Mouse (Mus musculus) CH12.LX (cell line): Measurements from ENCODE around the gene Pygm. TPM values are rescaled to one million over a fixed set of nuclear protein-coding genes. Genes with fewer than 3 reads are reported as not detected.

Experiments
- DNase-seq: peaks from one replicate; pipeline ENCODE4 v3.0.0-alpha.2; 2013; ENCODE audit errors: extremely low read depth
- H3K27ac ChIP-seq: 2 replicates; pipeline ENCODE4 v1.5.1; 2012; ENCODE audit warnings: low read depth, mild to moderate bottlenecking, control low read depth, moderate library complexity; ENCODE audit not compliant: insufficient read depth
- H3K27me3 ChIP-seq: replicated peaks from 2 replicates; pipeline ENCODE3; 2012; ENCODE audit warnings: inconsistent platforms
- H3K36me3 ChIP-seq, 2 experiments: replicated peaks in 1 of 2; 2 replicates each; pipeline versions ENCODE3 to v1.6.1; 2012; ENCODE audit warnings: inconsistent platforms in 1 of 2, low read length in 1 of 2, mild to moderate bottlenecking in 1 of 2, mixed read lengths in 1 of 2, moderate library complexity in 1 of 2; ENCODE audit not compliant: control insufficient read depth in 1 of 2, insufficient read depth in 1 of 2
- H3K4me1 ChIP-seq, 2 experiments: 2 replicates each; pipeline ENCODE4 v1.6.1; 2012; ENCODE audit warnings: inconsistent platforms in 1 of 2, moderate library complexity in 1 of 2; ENCODE audit not compliant: insufficient read depth in 2 of 2, control insufficient read depth in 1 of 2
- H3K4me2 ChIP-seq: 2 replicates; pipeline ENCODE4 v1.6.1; 2012; ENCODE audit warnings: low read depth, mild to moderate bottlenecking, control low read depth; ENCODE audit not compliant: poor library complexity, insufficient read depth, severe bottlenecking
- H3K4me3 ChIP-seq, 3 experiments: fragments of 150-350 bp in 1 of 3; sonication (generic) in 1 of 3; replicated peaks in 1 of 3; 2 replicates each; pipeline versions ENCODE3 to v1.5.1; 2011 to 2012; ENCODE audit warnings: low read depth in 2 of 3, low read length in 2 of 3, mild to moderate bottlenecking in 2 of 3, moderate library complexity in 2 of 3, control low read depth in 1 of 3, improper control_type of control experiment in 1 of 3, inconsistent platforms in 1 of 3, mixed read lengths in 1 of 3; ENCODE audit not compliant: poor library complexity in 1 of 3
- H3K79me2 ChIP-seq: replicated peaks from 2 replicates; pipeline ENCODE4 v1.6.1; 2012; ENCODE audit warnings: mild to moderate bottlenecking, moderate library complexity; ENCODE audit not compliant: control insufficient read depth, poor library complexity, insufficient read depth, severe bottlenecking; ENCODE audit errors: extremely low read depth
- H3K9ac ChIP-seq: 2 replicates; pipeline ENCODE4 v1.6.1; 2012; ENCODE audit warnings: low read depth, mild to moderate bottlenecking, control low read depth, moderate library complexity; ENCODE audit not compliant: insufficient read depth
- H3K9me3 ChIP-seq: replicated peaks from 2 replicates; pipeline ENCODE3; 2012; ENCODE audit warnings: low read length, inconsistent platforms, mixed read lengths
- CHD1 ChIP-seq: IDR thresholded peaks from 2 replicates; pipeline ENCODE4 v1.6.1; 2012; ENCODE audit warnings: low read depth, low read length, improper control_type of control experiment, inconsistent platforms
- CHD2 ChIP-seq: IDR thresholded peaks from 2 replicates; pipeline ENCODE4 v1.6.1; 2011; ENCODE audit warnings: low read length, improper control_type of control experiment
- E2F4 ChIP-seq: IDR thresholded peaks from 2 replicates; pipeline ENCODE4 v1.6.1; 2011; ENCODE audit warnings: low read depth, low read length, improper control_type of control experiment; ENCODE audit not compliant: insufficient replicate concordance
- EP300 ChIP-seq: IDR thresholded peaks from 2 replicates; pipeline ENCODE4 v1.6.1; 2011; ENCODE audit warnings: low read length, improper control_type of control experiment
- IRF4 ChIP-seq: IDR thresholded peaks from 2 replicates; pipeline ENCODE4 v1.6.1; 2014; ENCODE audit warnings: low read depth, mild to moderate bottlenecking, inconsistent platforms, low read length, improper control_type of control experiment
- JUN ChIP-seq: IDR thresholded peaks from 2 replicates; pipeline ENCODE4 v1.6.1; 2011; ENCODE audit warnings: low read depth, mild to moderate bottlenecking, low read length, improper control_type of control experiment, moderate library complexity; ENCODE audit not compliant: insufficient read depth
- JUND ChIP-seq: conservative IDR thresholded peaks from 2 replicates; pipeline ENCODE4 v1.6.1; 2011; ENCODE audit warnings: low read depth, low read length, improper control_type of control experiment
- KAT2A ChIP-seq: IDR thresholded peaks from 2 replicates; pipeline ENCODE4 v1.6.1; 2012; ENCODE audit warnings: low read length, improper control_type of control experiment, inconsistent platforms; ENCODE audit not compliant: insufficient replicate concordance
- MAFK ChIP-seq: IDR thresholded peaks from 2 replicates; pipeline ENCODE4 v1.6.1; 2011; ENCODE audit warnings: low read length, improper control_type of control experiment; ENCODE audit not compliant: insufficient replicate concordance
- MEF2A ChIP-seq: IDR thresholded peaks from 2 replicates; pipeline ENCODE4 v1.6.1; 2014; ENCODE audit warnings: low read depth, mild to moderate bottlenecking, inconsistent platforms, low read length, improper control_type of control experiment, borderline replicate concordance
- NELFE ChIP-seq: IDR thresholded peaks from 2 replicates; pipeline ENCODE4 v1.6.1; 2011; ENCODE audit warnings: low read depth, low read length, improper control_type of control experiment
- RAD21 ChIP-seq: IDR thresholded peaks from 2 replicates; pipeline ENCODE4 v1.6.1; 2011; ENCODE audit warnings: low read depth, mild to moderate bottlenecking, low read length, improper control_type of control experiment, moderate library complexity
- RCOR1 ChIP-seq: conservative IDR thresholded peaks from 2 replicates; pipeline ENCODE4 v1.6.1; 2012; ENCODE audit warnings: low read depth, mild to moderate bottlenecking, inconsistent platforms, low read length, improper control_type of control experiment
- SMC3 ChIP-seq: IDR thresholded peaks from 2 replicates; pipeline ENCODE4 v1.6.1; 2011; ENCODE audit warnings: low read depth, low read length, improper control_type of control experiment
- USF2 ChIP-seq: conservative IDR thresholded peaks from 2 replicates; pipeline ENCODE4 v1.6.1; 2011; ENCODE audit warnings: low read depth, low read length, improper control_type of control experiment
- ZC3H11A ChIP-seq: IDR thresholded peaks from 2 replicates; pipeline ENCODE4 v1.6.1; 2012; ENCODE audit warnings: low read depth, mild to moderate bottlenecking, inconsistent platforms, low read length, improper control_type of control experiment
- ZKSCAN1 ChIP-seq: IDR thresholded peaks from 2 replicates; pipeline ENCODE4 v1.6.1; 2012; ENCODE audit warnings: low read depth, inconsistent platforms, low read length, improper control_type of control experiment, borderline replicate concordance
- ZMIZ1 ChIP-seq: IDR thresholded peaks from 2 replicates; pipeline ENCODE4 v1.6.1; 2012; ENCODE audit warnings: low read depth, mild to moderate bottlenecking, inconsistent platforms, low read length, improper control_type of control experiment
- ZNF384 ChIP-seq: IDR thresholded peaks from 2 replicates; pipeline ENCODE4 v1.6.1; 2012; ENCODE audit warnings: low read depth, low read length, improper control_type of control experiment, inconsistent platforms
- dilution Hi-C: fragments of 300-500 bp; cut with MboI; formaldehyde crosslinking; loops from 2 replicates; pipeline ENCODE4 v1.14.3; 2020; ENCODE audit warnings: low sequenced_read_pairs; ENCODE audit not compliant: extremely low pct_unique_long_range_greater_than_20kb, extremely low pct_ligation_motif_present
- in situ Hi-C: fragments of 300-500 bp; cut with MboI; formaldehyde crosslinking; loops from 3 replicates; pipeline ENCODE4 v1.14.3; 2019; ENCODE audit warnings: low sequenced_read_pairs, low pct_ligation_motif_present, low pct_unique_long_range_greater_than_20kb, mixed read lengths
- polyA plus RNA-seq: library from polyadenylated mRNA; unstranded; fragments of >175 nt; gene quantifications from 2 replicates; pipeline ENCODE4 v1.2.1, GENCODE M21; 2012; ENCODE audit warnings: low read depth; ENCODE audit not compliant: insufficient read length
- total RNA-seq, 2 experiments: library from RNA; depleted of rRNA; stranded (reverse); fragments of 300-350 nt in 1 of 2; fragments of >200 nt in 1 of 2; gene quantifications; 2 replicates each; pipeline ENCODE4 v1.2.3; 2012 to 2014

The Pygm gene
- total and polyA plus RNA-seq, 3 experiments, result 0.32 to 2.0 (median 0.47) TPM

GRCm38 (mm10) chr19:6420481-6421210, 36.4 kb downstream of the Pygm start:
- Histone ChIP-seq H3K36me3 (no peaks in the 10 kb centered on the region), H3K9ac (no peak overlapping the region), H3K4me2 (no peak overlapping the region), H3K9me3 (no peaks in the 10 kb centered on the region), H3K4me3 (no peak overlapping the region), H3K4me1 (peaks cover 4 to 23% of the 10 kb centered on the region in 2 experiments; a peak in 3 of 4 replicates), H3K79me2 (no peaks in the 10 kb centered on the region), H3K27me3 (peaks cover 60% of the 10 kb centered on the region), H3K27ac (no peak overlapping the region)
- DNase-seq, result no peak
- dilution Hi-C loops, result no loop called here
- in situ Hi-C loops, result no loop called here
- TF ChIP-seq MAFK (no peak), E2F4 (no peak), ZKSCAN1 (no peak), EP300 (no peak), CHD2 (no peak), KAT2A (no peak), JUN (no peak), ZMIZ1 (no peak)

- in situ Hi-C loops, result no loop called here
- Histone ChIP-seq H3K9me3 (no peaks in the 10 kb centered on the region), H3K36me3 (no peaks in the 10 kb centered on the region), H3K9ac (no peak overlapping the region), H3K4me3 (no peak overlapping the region), H3K4me2 (no peak overlapping the region), H3K4me1 (peaks cover 4 to 29% of the 10 kb centered on the region in 2 experiments; a peak in 3 of 4 replicates), H3K27ac (no peak overlapping the region), H3K79me2 (no peaks in the 10 kb centered on the region), H3K27me3 (peaks cover 64% of the 10 kb centered on the region)
- DNase-seq, result no peak
- dilution Hi-C loops, result no loop called here
- TF ChIP-seq USF2 (no peak), RCOR1 (no peak), CHD1 (no peak), JUND (no peak), SMC3 (no peak), RAD21 (no peak)
Measured at GRCm38 (mm10) chr19:6421211-6421590, 37.0 kb downstream of the Pygm start.

DNA sequence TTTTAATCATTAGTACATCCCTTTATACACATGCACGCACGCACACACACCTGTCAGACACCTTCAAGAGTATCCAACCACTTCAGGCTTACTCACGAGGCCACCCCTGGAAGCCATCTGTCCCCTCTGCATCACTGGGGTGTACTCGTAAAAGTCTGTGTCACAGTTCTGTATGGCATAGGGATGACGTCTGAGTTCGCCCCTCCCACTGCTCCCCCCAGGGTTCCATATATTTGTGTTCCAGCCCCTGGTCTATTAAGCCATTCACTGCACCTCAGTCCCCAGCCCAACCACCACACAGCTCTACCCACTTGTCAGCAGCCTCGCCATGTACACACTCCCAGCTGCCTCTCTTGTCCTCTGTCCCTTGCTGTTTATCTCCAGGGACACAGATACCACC, 37.8 kb downstream of the Pygm start:
- Histone ChIP-seq H3K9me3 (no peaks in the 10 kb centered on the region), H3K4me2 (no peak overlapping the region), H3K27me3 (peaks cover 64% of the 10 kb centered on the region), H3K36me3 (no peaks in the 10 kb centered on the region), H3K4me1 (peaks cover 4 to 23% of the 10 kb centered on the region in 2 experiments; a peak in 3 of 4 replicates), H3K79me2 (no peaks in the 10 kb centered on the region), H3K4me3 (no peak overlapping the region), H3K9ac (no peak overlapping the region), H3K27ac (no peak overlapping the region)
- no peak for DNase-seq
- TF ChIP-seq ZKSCAN1, result no peak
- no peak for TF ChIP-seq IRF4
- TF ChIP-seq NELFE, result no peak
- TF ChIP-seq MEF2A, result no peak
- no peak for TF ChIP-seq ZNF384
- TF ChIP-seq ZC3H11A, result no peak
- dilution Hi-C loops, result no loop called here
- in situ Hi-C loops, result no loop called here
